Comparison of ENCODE assay signal across 9 mouse cellular contexts in the genomic region with DNA sequence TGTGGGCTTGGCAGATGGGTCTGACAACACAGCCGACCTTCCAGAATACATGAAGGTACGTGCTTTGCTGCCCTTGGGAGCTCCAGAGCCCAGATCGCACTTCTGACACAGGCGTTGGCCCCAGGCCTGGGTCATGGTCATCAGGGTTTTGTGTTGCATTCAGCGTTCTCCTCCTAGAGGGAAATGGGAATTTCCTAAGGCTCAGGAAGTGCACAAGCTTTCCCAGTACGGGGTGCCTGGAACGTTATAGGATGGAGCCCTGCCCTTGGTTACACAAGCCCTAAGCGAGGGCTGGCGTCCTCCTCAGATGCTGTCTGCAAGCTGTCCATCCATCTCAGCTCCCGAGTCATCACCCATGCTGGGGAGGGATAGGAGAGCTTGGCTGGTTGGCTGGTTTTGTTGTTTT. TPM values are rescaled to one million over a fixed set of nuclear protein-coding genes. Genes with fewer than 3 reads are reported as not detected.
A peak's percentile ranks its signal among the peaks of the same experiment; 100 is the strongest.
DNase-seq lines count a peak whose midpoint lies in the region; ATAC-seq and TF ChIP-seq lines count a peak whose summit lies in the region.
"Had no signal": no experiment of that assay in that cellular context is flagged by ENCODE, and none has a peak within 500 bp of the region (broad histone marks: within the 10 kb centered on the region; RNA-seq: fewer than 3 reads in every experiment).

No protein-coding gene starts in this region.

- no peak overlapping the region for H3K9ac ChIP-seq in forebrain, embryonic 12.5 days
- H3K9ac ChIP-seq in hindbrain, postnatal 0 days (replicated peaks; ENCODE audit: low read length): no peak overlapping the region
- H3K9ac ChIP-seq: lung, embryonic 14.5 days had no signal

- DNase-seq in layer of hippocampus, adult 2 months (ENCODE audit: low spot score in 2 of 2): no peak
- no peak for DNase-seq in layer of hippocampus, postnatal 36 days
- DNase-seq in brain, adult 2 months (ENCODE audit: low read depth, low spot score): peak; percentile 77
- DNase-seq in gastrocnemius, adult 2 months: peak; percentile 83
- DNase-seq in heart, postnatal 36 days: peak; percentile 58 to 73
- no peak for DNase-seq in thymus, postnatal 4 days
- DNase-seq in hindbrain, postnatal 0 days (ENCODE audit: low spot score): no peak
- DNase-seq: lung, embryonic 14.5 days had no signal

- peaks cover 11% of the 10 kb centered on the region for H3K4me1 ChIP-seq in forebrain, embryonic 12.5 days
- no peaks in the 10 kb centered on the region; the same call in 1 of the 2 replicates for H3K4me1 ChIP-seq in hindbrain, postnatal 0 days (ENCODE audit: insufficient read depth, low read length)

- peak overlapping the region; percentile 86 for H3K27ac ChIP-seq in layer of hippocampus, adult 2 months
- peak overlapping the region; percentile 96 for H3K27ac ChIP-seq in gastrocnemius, adult 2 months
- H3K27ac ChIP-seq in forebrain, embryonic 12.5 days: no peak overlapping the region
- no peak overlapping the region for H3K27ac ChIP-seq in hindbrain, postnatal 0 days

- intact Hi-C loops in gastrocnemius, adult 2 months (cut with DNase I): no loop called here
- intact Hi-C loops in heart, postnatal 36 days (cut with DNase I): no loop called here

- no peaks in the 10 kb centered on the region for H3K27me3 ChIP-seq in forebrain, embryonic 12.5 days
- H3K27me3 ChIP-seq in hindbrain, postnatal 0 days (ENCODE audit: insufficient read depth, low read length): no peaks in the 10 kb centered on the region

- no peak overlapping the region for H3K4me3 ChIP-seq in layer of hippocampus, adult 2 months
- H3K4me3 ChIP-seq in gastrocnemius, adult 2 months: peak overlapping the region; percentile 23
- no peak overlapping the region for H3K4me3 ChIP-seq in forebrain, embryonic 12.5 days (replicated peaks)
- no peak overlapping the region for H3K4me3 ChIP-seq in hindbrain, postnatal 0 days (ENCODE audit: low read length)

- no peaks in the 10 kb centered on the region for H3K9me3 ChIP-seq in forebrain, embryonic 12.5 days
- no peaks in the 10 kb centered on the region for H3K9me3 ChIP-seq in hindbrain, postnatal 0 days (ENCODE audit: low read length)

- peaks cover 3% of the 10 kb centered on the region; the same call in 1 of the 2 replicates for H3K36me3 ChIP-seq in forebrain, embryonic 12.5 days (replicated peaks)
- H3K36me3 ChIP-seq in hindbrain, postnatal 0 days (ENCODE audit: insufficient read depth, low read length): no peaks in the 10 kb centered on the region; the same call in 1 of the 2 replicates

- ATAC-seq in forebrain, embryonic 12.5 days (ENCODE audit: low FRiP score): no peak
- ATAC-seq in hindbrain, postnatal 0 days: no peak

- WGBS in forebrain, embryonic 12.5 days: 91% methylated on average over 10 of the region's 10 CpGs
- 74% methylated on average over 10 of the region's 10 CpGs for WGBS in hindbrain, postnatal 0 days

- no peak overlapping the region for H3K4me2 ChIP-seq in forebrain, embryonic 12.5 days
- no peak overlapping the region for H3K4me2 ChIP-seq in hindbrain, postnatal 0 days (ENCODE audit: low read depth, low read length)
- H3K4me2 ChIP-seq: lung, embryonic 14.5 days had no signal

- TF ChIP-seq CTCF in layer of hippocampus, adult 2 months (conservative IDR thresholded peaks at IDR 0.05): no peak
- TF ChIP-seq CTCF in gastrocnemius, adult 2 months (IDR thresholded peaks at IDR 0.05): no peak
- no peak for TF ChIP-seq CTCF in hindbrain, postnatal 0 days (IDR thresholded peaks at IDR 0.05; ENCODE audit: low read depth)

RNA-seq across cellular contexts. Expression of gene Sh3bp5, which starts 23.2 kb away (rescaled TPM):
- total RNA-seq in layer of hippocampus, adult 2 months (2021): 100 to 1,000 TPM; 147 to 158 TPM
- total RNA-seq in layer of hippocampus, postnatal 36 days (2021): 100 to 1,000 TPM; 157 to 168 TPM
- 10 to 100 TPM; 55.1 to 58.5 TPM for total RNA-seq in gastrocnemius, adult 2 months (2021)
- total RNA-seq in heart, postnatal 36 days (2021): 10 to 100 TPM; 56.4 to 60.6 TPM
- polyA plus RNA-seq in forebrain, embryonic 12.5 days (2016; fragmentation: Nextera tagmentation; extraction: Ambion mirVana): 37.7 and 39.1 TPM in 2 replicates
- total RNA-seq in hindbrain, postnatal 0 days (2014; rRNA removed): 41.6 and 53.9 TPM in 2 replicates
- 127 and 149 TPM in 2 replicates for polyA plus RNA-seq in hindbrain, postnatal 0 days (2015; fragmentation: Nextera tagmentation; extraction: Ambion mirVana)

Comparison
In these comparisons a context has a peak if more than half of its experiments do, and no peak if none do; other contexts are left out.
1. DNase-seq: peak in brain, adult 2 months (single experiment), gastrocnemius, adult 2 months (single experiment) and heart, postnatal 36 days (2 of 2); none in layer of hippocampus, adult 2 months (0 of 2), layer of hippocampus, postnatal 36 days (0 of 2), thymus, postnatal 4 days (single experiment) and hindbrain, postnatal 0 days (single experiment).
2. H3K27ac ChIP-seq: peak in layer of hippocampus, adult 2 months (single experiment) and gastrocnemius, adult 2 months (single experiment); none in forebrain, embryonic 12.5 days (single experiment) and hindbrain, postnatal 0 days (single experiment).